Mouse (Mus musculus): Measurements from ENCODE around the gene Setd7. TPM values are rescaled to one million over a fixed set of nuclear protein-coding genes. Genes with fewer than 3 reads are reported as not detected.

The Setd7 gene
- polyA plus RNA-seq, 1 experiment from 2014 or later, result 2.8 TPM

DNA sequence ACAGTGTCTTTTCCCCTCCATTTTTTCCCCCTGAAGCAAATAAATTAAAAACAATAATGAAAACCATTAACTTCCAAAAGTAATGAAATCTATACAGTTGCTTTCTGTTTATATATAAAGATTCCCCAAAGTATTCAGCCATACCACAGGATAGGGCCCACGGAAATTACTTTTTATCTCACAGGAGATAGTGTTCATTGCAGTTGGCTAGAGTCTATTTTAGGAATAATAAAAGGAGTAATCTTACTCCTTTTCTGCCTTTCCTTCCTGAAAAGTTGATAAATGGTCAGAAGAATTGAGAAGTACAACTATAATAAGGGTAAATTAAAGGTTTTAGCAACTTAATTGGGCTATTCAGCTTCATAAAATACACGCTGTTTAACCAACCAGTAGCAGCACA lies 92.1 kb downstream of the Setd7 start:
- Histone ChIP-seq H3K9me3 (replicated peaks) (no peaks in the 10 kb centered on the region), H3K4me3 (no peak overlapping the region), H3K27me3 (ENCODE audit: low read depth, poor library complexity, severe bottlenecking) (no peaks in the 10 kb centered on the region), H3K4me1 (no peaks in the 10 kb centered on the region), H3K27ac (replicated peaks) (no peak overlapping the region), H3K36me3 (peaks cover 98% of the 10 kb centered on the region)
- 96% methylated on average over 2 of the region's 2 CpGs for WGBS
- DNase-seq (ENCODE audit: low spot score), result no peak

Other genes starting within 250 kb of the Setd7 start
- 37.9 and 40.5 TPM in 2 replicates for gene Elf2, start 220.2 kb downstream of the Setd7 start, polyA plus RNA-seq (2016; fragmentation: Nextera tagmentation; extraction: Ambion mirVana)
- gene Mgarp, start 164.1 kb downstream of the Setd7 start, polyA plus RNA-seq (2016; fragmentation: Nextera tagmentation; extraction: Ambion mirVana), result 35.9 and 39.2 TPM in 2 replicates
- gene Ndufc1, start 151.9 kb downstream of the Setd7 start, polyA plus RNA-seq (2016; fragmentation: Nextera tagmentation; extraction: Ambion mirVana), result 688 and 718 TPM in 2 replicates
- gene Naa15, start 145.7 kb downstream of the Setd7 start, polyA plus RNA-seq (2016; fragmentation: Nextera tagmentation; extraction: Ambion mirVana), result 58.8 and 63.4 TPM in 2 replicates
- 12.8 and 14.1 TPM in 2 replicates for gene Rab33b, start 77.0 kb downstream of the Setd7 start, polyA plus RNA-seq (2016; fragmentation: Nextera tagmentation; extraction: Ambion mirVana)
- gene Mgst2, start 99.5 kb upstream of the Setd7 start, polyA plus RNA-seq (2016; fragmentation: Nextera tagmentation; extraction: Ambion mirVana), result 0.31 and 0.34 TPM in 2 replicates